Mouse (Mus musculus) intestine, embryonic 14.5 days (tissue): Measurements from ENCODE around the gene Mdp1. TPM values are rescaled to one million over a fixed set of nuclear protein-coding genes. Genes with fewer than 3 reads are reported as not detected.

Source experiments
- ATAC-seq: fragments of 200-750 bp; cut with Nextera tagmentation; replicated peaks from 2 replicates; pipeline ENCODE4 v1.8.0; 2017; ENCODE audit warnings: low read depth, moderate number of reproducible peaks, moderate TSS enrichment, moderate library complexity; ENCODE audit not compliant: low FRiP score, low TSS enrichment
- DNase-seq: peaks from one replicate; pipeline ENCODE4 v3.0.0-alpha.2; 2018; ENCODE audit warnings: low spot score
- H3K27ac ChIP-seq: fragments of 300-500 bp; sonication (generic); 2 replicates; pipeline ENCODE4 v1.5.1; 2014; ENCODE audit warnings: low read depth, mild to moderate bottlenecking, control low read depth
- H3K27me3 ChIP-seq: fragments of 300-500 bp; sonication (generic); replicated peaks from 2 replicates; pipeline ENCODE4 v1.6.1; 2014; ENCODE audit warnings: low read length, control low read depth; ENCODE audit not compliant: control insufficient read depth, insufficient read depth
- H3K36me3 ChIP-seq: fragments of 300-500 bp; sonication (generic); 2 replicates; pipeline ENCODE4 v1.6.1; 2014; ENCODE audit warnings: low read length, control low read depth; ENCODE audit not compliant: control insufficient read depth, insufficient read depth
- H3K4me1 ChIP-seq: fragments of 300-500 bp; sonication (generic); replicated peaks from 2 replicates; pipeline ENCODE4 v1.6.1; 2014; ENCODE audit warnings: low read length, control low read depth, mixed read lengths; ENCODE audit not compliant: control insufficient read depth, insufficient read depth
- H3K4me2 ChIP-seq: fragments of 300-500 bp; sonication (generic); 2 replicates; pipeline ENCODE4 v1.6.1; 2014; ENCODE audit warnings: low read length
- H3K4me3 ChIP-seq: fragments of 300-500 bp; sonication (generic); 2 replicates; pipeline ENCODE4 v1.5.1; 2014; ENCODE audit warnings: low read depth, low read length, control low read depth, mixed read lengths
- H3K9ac ChIP-seq: fragments of 300-500 bp; sonication (generic); 2 replicates; pipeline ENCODE4 v1.6.1; 2014; ENCODE audit warnings: mild to moderate bottlenecking, low read length
- H3K9me3 ChIP-seq: fragments of 300-500 bp; sonication (generic); 2 replicates; pipeline ENCODE4 v1.6.1; 2016; ENCODE audit warnings: low read length, control low read depth; ENCODE audit not compliant: control insufficient read depth
- WGBS: fragments of 180-500 bp; shearing (Covaris S2); extraction: QIAGEN DNeasy Blood & Tissue Kit; methylation state at CpG from one replicate; pipeline ENCODE4 v1.1.7; 2014; 5-methylcytosine and 5-hydroxymethylcytosine counted together
- polyA plus RNA-seq: library from polyadenylated mRNA; unstranded; fragments of >200 nt; fragmentation: Nextera tagmentation; extraction: Ambion mirVana; gene quantifications from 2 replicates; pipeline ENCODE4 v1.2.1, GENCODE M21; 2014

The Mdp1 gene
- polyA plus RNA-seq, 1 experiment from 2014 or later: 53.8 TPM

DNA sequence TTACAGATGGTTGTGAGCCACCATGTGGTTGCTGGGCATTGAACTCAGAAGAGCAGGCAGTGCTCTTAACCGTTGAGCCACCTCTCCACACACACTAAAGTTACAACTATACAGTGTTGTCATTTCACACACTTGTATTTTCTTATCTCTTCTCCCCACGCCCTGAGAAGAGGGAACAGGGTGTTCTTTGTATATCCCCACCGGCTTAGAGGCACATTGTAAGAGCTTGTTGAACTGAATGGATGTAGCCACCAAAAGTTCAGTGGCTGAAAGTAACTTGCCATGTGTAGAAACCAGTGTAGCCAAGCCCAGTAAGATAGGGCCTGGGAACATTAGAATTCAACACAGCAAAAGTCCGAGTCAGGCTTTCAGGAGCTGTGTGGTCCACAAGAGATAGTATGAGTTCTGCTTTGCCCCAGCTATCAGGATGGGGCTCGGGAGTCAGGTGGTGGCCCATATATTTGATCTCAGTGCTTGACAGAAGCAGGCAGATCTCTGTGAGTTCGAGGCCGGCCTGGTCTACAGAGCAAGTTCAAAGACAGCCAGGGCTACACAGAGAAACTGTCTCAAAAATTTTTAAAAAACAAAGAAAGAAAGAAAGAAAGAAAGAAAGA is 45.6 kb downstream of the Mdp1 start:
- peaks cover 2% of the 10 kb centered on the region for H3K36me3 ChIP-seq
- no peaks in the 10 kb centered on the region; the same call in 1 of the 2 replicates for H3K4me1 ChIP-seq
- DNase-seq (no peak), ATAC-seq (no peak)
- 77% methylated on average over 7 of the region's 7 CpGs for WGBS
- no peak overlapping the region for H3K27ac ChIP-seq
- H3K9ac ChIP-seq: no peak overlapping the region
- H3K4me2 ChIP-seq: no peak overlapping the region
- no peaks in the 10 kb centered on the region for H3K9me3 ChIP-seq
- no peaks in the 10 kb centered on the region for H3K27me3 ChIP-seq
- H3K4me3 ChIP-seq: no peak overlapping the region

GRCm38 (mm10) chr14:55613346-55613745 is 47.0 kb downstream of the Mdp1 start:
- Histone ChIP-seq H3K9me3 (no peaks in the 10 kb centered on the region), H3K27me3 (no peaks in the 10 kb centered on the region), H3K36me3 (peaks cover 14% of the 10 kb centered on the region), H3K4me1 (no peaks in the 10 kb centered on the region), H3K9ac (no peak overlapping the region), H3K4me3 (no peak overlapping the region), H3K4me2 (no peak overlapping the region), H3K27ac (no peak overlapping the region)
- WGBS: 74% methylated on average over 6 of the region's 6 CpGs
- no peak for ATAC-seq
- DNase-seq: no peak

DNA sequence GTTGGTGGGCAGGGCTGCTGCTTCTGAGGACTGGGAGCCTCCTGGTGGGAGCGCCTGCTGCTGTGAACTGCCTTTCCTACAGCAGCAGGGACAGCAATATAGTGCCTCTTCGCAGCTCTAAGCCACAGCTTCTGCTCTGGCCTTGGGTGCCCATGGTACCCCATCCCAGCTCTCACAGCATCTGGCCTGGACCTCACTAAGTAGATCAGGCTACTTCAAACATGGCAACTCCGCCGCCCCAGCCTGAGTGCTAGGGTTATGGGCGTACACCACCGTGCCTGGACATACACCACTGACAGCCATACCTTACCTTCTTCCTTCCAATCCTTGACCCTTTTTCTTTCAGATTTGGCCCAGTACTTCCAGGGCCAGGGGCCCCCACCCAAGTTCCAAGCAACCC is 52.0 kb downstream of the Mdp1 start:
- no peak overlapping the region for H3K4me2 ChIP-seq
- no peak overlapping the region for H3K27ac ChIP-seq
- DNase-seq (no peak), ATAC-seq (no peak)
- 100% methylated on average over 6 of the region's 6 CpGs for WGBS
- peaks cover 40% of the 10 kb centered on the region for H3K36me3 ChIP-seq
- no peak overlapping the region for H3K4me3 ChIP-seq
- no peak overlapping the region for H3K9ac ChIP-seq
- no peaks in the 10 kb centered on the region for H3K27me3 ChIP-seq
- no peaks in the 10 kb centered on the region; the same call in 1 of the 2 replicates for H3K4me1 ChIP-seq
- H3K9me3 ChIP-seq: no peaks in the 10 kb centered on the region

Other genes with a start within 250 kb of the Mdp1 start
- gene Dhrs4, start 181.8 kb downstream of the Mdp1 start, polyA plus RNA-seq: 61.0 and 72.1 TPM in 2 replicates
- 2.5 and 3.3 TPM in 2 replicates for gene Carmil3, start 169.9 kb downstream of the Mdp1 start, polyA plus RNA-seq
- 0.37 and 0.48 TPM in 2 replicates for gene Cpne6, start 150.1 kb downstream of the Mdp1 start, polyA plus RNA-seq
- gene Nrl, start 135.5 kb downstream of the Mdp1 start, polyA plus RNA-seq: not detected in 2 replicates
- 42.8 and 47.4 TPM in 2 replicates for gene Pck2, start 120.2 kb downstream of the Mdp1 start, polyA plus RNA-seq
- 70.9 and 71.5 TPM in 2 replicates for gene Dcaf11, start 100.5 kb downstream of the Mdp1 start, polyA plus RNA-seq
- 0.64 and 0.81 TPM in 2 replicates for gene A730061H03Rik, start 100.1 kb downstream of the Mdp1 start, polyA plus RNA-seq
- 0.19 and 0.43 TPM in 2 replicates for gene Fitm1, start 84.9 kb downstream of the Mdp1 start, polyA plus RNA-seq
- 200 TPM in 2 replicates for gene Psme1, start 82.4 kb downstream of the Mdp1 start, polyA plus RNA-seq
- gene Emc9, start 75.2 kb downstream of the Mdp1 start, polyA plus RNA-seq: 6.3 and 7.0 TPM in 2 replicates
- 331 and 332 TPM in 2 replicates for gene Psme2, start 69.4 kb downstream of the Mdp1 start, polyA plus RNA-seq
- 15.9 and 20.1 TPM in 2 replicates for gene Rnf31, start 68.8 kb downstream of the Mdp1 start, polyA plus RNA-seq
- 8.9 and 9.1 TPM in 2 replicates for gene Irf9, start 56.9 kb downstream of the Mdp1 start, polyA plus RNA-seq
- gene Rec8, start 42.5 kb downstream of the Mdp1 start, polyA plus RNA-seq: 6.2 and 8.1 TPM in 2 replicates
- 93.6 and 95.7 TPM in 2 replicates for gene Ipo4, start 24.6 kb downstream of the Mdp1 start, polyA plus RNA-seq
- 1.6 and 1.9 TPM in 2 replicates for gene Gm49378, start 22.6 kb downstream of the Mdp1 start, polyA plus RNA-seq
- 112 and 114 TPM in 2 replicates for gene Tm9sf1, start 16.7 kb downstream of the Mdp1 start, polyA plus RNA-seq
- 1.7 and 1.9 TPM in 2 replicates for gene Tssk4, start 10.3 kb downstream of the Mdp1 start, polyA plus RNA-seq
- gene Gmpr2, start 11.4 kb upstream of the Mdp1 start, polyA plus RNA-seq: 53.5 and 62.5 TPM in 2 replicates
- 547 and 563 TPM in 2 replicates for gene Nedd8, start 11.6 kb upstream of the Mdp1 start, polyA plus RNA-seq
- gene Tinf2, start 21.3 kb upstream of the Mdp1 start, polyA plus RNA-seq: 46.4 and 49.1 TPM in 2 replicates
- 1.3 and 1.6 TPM in 2 replicates for gene Tgm1, start 53.4 kb upstream of the Mdp1 start, polyA plus RNA-seq
- gene Rabggta, start 61.8 kb upstream of the Mdp1 start, polyA plus RNA-seq: 29.7 and 32.7 TPM in 2 replicates
- 81.9 and 84.3 TPM in 2 replicates for gene Dhrs1, start 85.2 kb upstream of the Mdp1 start, polyA plus RNA-seq
- gene Nop9, start 85.2 kb upstream of the Mdp1 start, polyA plus RNA-seq: 42.8 and 45.0 TPM in 2 replicates
- 5.4 and 8.1 TPM in 2 replicates for gene Cideb, start 98.0 kb upstream of the Mdp1 start, polyA plus RNA-seq
- gene Ltb4r2, start 100.9 kb upstream of the Mdp1 start, polyA plus RNA-seq: 0.08 and 0.65 TPM in 2 replicates
- gene Ltb4r1, start 105.5 kb upstream of the Mdp1 start, polyA plus RNA-seq: 0.30 and 0.38 TPM in 2 replicates
- gene Adcy4, start 123.6 kb upstream of the Mdp1 start, polyA plus RNA-seq: 5.8 and 7.2 TPM in 2 replicates
- gene Ripk3, start 128.4 kb upstream of the Mdp1 start, polyA plus RNA-seq: 48.5 and 51.7 TPM in 2 replicates
- gene Nfatc4, start 162.6 kb upstream of the Mdp1 start, polyA plus RNA-seq: 34.3 and 37.4 TPM in 2 replicates
- 15.9 and 18.6 TPM in 2 replicates for gene Nynrin, start 193.5 kb upstream of the Mdp1 start, polyA plus RNA-seq
- 0.18 and 0.23 TPM in 2 replicates for gene Cbln3, start 223.9 kb upstream of the Mdp1 start, polyA plus RNA-seq
- 10.4 and 11.2 TPM in 2 replicates for gene Khnyn, start 224.4 kb upstream of the Mdp1 start, polyA plus RNA-seq
- gene Sdr39u1, start 239.8 kb upstream of the Mdp1 start, polyA plus RNA-seq: 66.2 and 70.4 TPM in 2 replicates